Mouse (Mus musculus): Measurements from ENCODE around the gene Atoh1.

Gene Atoh1

DNA sequence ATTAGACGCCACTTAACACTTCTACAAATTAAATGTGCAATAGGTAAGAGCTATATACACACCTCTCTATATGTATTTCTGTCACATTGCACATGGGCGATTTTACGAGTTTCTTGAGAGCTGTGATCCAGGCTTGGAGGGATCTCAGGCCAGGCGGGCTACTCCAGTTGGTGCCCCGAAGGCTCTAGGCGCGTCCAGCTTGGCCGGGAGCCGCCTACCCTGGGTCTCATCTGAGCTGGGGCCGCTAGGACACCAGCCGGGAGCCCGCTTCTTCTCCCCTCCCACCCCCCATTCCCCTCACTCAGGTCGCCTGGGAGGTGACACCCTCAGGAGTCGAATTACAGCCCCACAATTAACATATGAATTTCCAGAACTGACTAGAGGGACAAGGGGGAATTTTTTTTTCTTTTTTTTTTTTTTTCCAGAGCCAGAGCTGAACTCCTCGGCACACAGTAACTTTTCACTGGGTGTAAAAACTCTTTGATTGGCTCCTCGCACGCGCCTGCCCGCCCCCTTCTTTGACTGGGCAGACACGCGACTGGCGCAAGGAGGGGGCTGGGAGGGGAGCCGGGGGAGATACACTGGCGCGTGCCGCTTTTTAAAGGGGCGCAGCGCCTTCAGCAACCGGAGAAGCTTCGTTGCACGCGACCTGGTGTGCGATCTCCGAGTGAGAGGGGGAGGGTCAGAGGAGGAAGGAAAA, at the start of gene Atoh1:
Gene Atoh1 (plus strand): TSS at position 627 of the 700 bp plus-strand sequence.
- DNase-seq = no peak

DNA sequence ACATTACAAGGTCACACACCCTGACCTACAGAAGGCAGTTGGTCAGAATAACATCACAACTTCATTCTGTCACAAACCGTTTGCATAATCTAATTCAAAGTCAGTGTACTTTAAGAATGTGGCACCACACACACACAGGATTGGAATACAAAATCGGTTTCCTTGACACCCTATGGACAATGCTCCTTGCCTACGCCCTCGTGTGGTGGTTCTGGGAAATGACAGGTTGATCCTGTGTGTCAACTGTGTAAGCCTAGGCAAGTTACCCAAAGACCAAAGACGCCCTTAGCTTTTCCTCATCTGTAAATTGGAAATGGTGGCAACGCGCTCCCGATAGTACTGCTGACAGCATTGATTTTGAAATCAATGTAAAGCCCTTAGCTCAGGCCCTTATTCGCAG, 45.0 kb upstream of the Atoh1 start:
- DNase-seq = no peak

DNA sequence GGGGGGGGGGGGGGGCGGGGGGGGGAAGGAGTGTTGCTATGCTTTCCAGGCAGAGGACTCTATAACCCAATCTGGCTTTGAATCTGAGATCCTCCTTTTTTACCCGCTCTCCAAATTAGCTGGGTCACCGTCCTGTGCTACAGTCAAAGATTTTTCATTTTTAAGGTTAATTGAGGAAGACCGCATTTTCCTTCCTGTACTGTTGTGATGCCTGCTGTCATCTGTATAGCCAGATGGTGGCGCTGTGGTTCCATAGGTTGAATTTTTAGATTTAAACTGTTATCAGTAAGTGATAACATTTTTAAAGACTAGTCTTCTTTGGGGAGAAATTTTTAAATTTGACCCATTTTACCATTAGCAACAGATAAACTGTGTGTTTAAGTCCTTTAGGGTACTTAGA, 44.0 kb upstream of the Atoh1 start:
- DNase-seq = no peak

DNA sequence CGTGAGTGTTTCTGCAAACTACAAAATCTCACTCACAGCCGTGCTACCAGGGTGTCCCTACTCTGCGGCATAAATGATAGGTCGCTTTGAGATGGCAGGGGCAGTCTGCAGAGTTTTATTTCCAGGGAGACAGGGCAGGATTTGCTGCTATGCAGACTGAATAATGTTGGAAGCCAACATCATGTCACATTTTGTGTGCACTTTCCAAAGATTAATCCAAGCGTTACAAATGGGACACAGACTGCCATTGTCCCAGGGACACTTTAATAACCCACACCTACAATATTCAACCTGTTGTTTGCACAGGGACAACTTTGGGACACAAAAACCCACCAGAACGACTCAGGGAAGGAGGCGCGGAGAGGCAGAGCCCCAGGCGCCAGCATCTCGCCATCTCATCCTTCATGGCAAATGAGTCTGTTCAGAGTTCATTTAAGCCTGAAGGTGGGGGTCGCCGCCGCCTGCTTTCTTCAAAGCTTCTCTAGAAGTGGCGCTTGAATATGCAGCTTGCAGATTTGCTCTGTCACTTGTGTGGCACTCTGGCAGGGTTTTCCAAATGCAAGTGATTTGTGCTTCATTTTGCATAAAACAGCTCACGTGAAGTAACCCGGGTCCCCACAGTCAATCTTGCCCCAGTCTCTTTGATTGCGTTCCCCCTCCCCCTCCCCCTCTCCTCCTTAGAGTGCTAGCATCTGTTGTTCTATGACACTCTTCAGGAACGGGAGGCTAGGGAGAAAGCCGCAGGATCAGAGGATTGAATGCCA, 40.6 kb upstream of the Atoh1 start:
- DNase-seq = no peak

DNA sequence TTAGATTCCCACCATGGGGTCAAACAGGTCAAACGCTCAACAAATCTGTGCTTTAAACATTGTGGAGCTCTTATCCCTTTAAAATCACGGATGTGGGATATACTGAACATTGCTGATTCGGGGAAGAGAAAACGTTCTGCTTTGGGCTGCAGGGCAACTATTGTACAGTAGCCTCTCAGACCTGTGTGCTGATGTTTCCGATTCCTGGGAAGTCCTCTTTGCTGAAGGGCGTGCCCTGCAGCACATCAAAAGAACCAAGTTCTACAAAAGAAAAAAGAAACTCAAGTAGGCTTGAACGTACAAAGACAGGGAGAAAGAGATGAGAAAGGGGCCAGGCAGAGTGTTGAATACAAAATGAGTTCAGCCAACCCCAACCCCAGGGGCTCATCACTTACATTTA, 34.2 kb upstream of the Atoh1 start:
- no peak for DNase-seq

DNA sequence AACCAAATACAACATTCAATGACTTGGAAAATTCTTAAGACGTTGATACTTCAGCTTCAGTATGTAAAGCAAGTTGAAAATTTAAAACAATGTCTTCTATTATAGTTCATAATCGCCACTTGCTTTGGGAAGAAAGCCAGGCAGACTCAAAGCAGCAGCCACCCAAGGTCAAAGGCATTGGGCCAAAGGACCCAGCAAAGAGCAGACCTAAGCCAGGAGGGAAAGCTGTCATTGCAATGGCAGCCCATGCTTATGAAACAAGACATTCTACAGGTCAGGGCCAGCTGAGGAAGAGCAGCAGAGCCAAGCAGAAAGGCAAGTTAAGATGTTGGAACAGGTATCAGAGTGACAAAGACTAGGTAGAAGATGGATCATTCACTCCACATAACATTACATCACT, 25.3 kb upstream of the Atoh1 start:
- DNase-seq = no peak

DNA sequence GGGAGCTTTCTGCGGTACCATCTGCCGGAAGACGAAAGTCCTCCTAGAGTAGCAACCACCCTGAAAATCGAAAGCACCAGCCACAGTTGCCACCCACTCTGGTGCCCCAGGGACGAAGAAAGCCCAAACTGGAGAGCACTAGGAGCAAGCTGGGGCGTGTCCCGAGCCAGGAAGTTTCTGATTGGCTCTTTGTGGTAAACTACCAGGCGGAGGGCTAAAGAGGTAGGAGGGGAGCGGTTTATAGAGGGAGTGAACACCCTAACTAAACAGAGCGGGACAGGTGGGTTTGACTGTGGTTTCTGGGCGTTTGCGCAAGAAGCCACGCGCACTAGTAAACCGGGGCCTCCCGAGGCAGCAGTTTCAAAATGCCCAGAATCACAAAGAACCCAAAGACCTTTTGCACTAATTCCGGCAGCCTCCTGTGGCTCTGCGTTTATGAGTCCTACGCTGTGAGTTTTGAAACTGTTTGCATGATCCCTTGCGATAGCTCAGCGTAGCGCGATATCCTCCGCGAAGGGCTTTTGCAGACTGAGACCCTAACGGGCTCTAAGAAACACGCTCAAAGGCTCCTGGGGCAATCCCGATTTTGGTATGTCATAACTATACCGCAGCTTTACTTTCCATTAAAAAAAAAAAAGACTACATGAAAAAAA, 1.0 kb upstream of the Atoh1 start:
- no peak for DNase-seq

DNA sequence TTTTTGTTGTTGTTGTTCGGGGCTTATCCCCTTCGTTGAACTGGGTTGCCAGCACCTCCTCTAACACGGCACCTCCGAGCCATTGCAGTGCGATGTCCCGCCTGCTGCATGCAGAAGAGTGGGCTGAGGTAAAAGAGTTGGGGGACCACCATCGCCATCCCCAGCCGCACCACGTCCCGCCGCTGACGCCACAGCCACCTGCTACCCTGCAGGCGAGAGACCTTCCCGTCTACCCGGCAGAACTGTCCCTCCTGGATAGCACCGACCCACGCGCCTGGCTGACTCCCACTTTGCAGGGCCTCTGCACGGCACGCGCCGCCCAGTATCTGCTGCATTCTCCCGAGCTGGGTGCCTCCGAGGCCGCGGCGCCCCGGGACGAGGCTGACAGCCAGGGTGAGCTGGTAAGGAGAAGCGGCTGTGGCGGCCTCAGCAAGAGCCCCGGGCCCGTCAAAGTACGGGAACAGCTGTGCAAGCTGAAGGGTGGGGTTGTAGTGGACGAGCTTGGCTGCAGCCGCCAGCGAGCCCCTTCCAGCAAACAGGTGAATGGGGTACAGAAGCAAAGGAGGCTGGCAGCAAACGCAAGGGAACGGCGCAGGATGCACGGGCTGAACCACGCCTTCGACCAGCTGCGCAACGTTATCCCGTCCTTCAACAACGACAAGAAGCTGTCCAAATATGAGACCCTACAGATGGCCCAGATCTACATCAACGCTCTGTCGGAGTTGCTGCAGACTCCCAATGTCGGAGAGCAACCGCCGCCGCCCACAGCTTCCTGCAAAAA, 496 bp downstream of the Atoh1 start:
- DNase-seq = no peak

DNA sequence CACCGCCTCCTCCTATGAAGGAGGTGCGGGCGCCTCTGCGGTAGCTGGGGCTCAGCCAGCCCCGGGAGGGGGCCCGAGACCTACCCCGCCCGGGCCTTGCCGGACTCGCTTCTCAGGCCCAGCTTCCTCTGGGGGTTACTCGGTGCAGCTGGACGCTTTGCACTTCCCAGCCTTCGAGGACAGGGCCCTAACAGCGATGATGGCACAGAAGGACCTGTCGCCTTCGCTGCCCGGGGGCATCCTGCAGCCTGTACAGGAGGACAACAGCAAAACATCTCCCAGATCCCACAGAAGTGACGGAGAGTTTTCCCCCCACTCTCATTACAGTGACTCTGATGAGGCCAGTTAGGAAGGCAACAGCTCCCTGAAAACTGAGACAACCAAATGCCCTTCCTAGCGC, 1.1 kb downstream of the Atoh1 start:
- DNase-seq = no peak

DNA sequence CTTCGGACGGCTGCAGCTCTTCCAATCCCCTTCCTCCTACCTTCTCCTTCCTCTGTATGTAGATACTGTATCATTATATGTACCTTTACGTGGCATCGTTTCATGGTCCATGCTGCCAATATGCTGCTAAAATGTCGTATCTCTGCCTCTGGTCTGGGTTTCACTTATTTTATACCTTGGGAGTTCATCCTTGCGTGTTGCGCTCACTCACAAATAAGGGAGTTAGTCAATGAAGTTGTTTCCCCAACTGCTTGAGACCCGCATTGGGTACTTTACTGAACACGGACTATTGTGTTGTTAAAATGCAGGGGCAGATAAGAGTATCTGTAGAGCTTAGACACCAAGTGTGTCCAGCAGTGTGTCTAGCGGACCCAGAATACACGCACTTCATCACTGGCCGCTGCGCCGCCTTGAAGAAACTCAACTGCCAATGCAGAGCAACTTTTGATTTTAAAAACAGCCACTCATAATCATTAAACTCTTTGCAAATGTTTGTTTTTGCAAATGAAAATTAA, 1.6 kb downstream of the Atoh1 start:
- DNase-seq = no peak

DNA sequence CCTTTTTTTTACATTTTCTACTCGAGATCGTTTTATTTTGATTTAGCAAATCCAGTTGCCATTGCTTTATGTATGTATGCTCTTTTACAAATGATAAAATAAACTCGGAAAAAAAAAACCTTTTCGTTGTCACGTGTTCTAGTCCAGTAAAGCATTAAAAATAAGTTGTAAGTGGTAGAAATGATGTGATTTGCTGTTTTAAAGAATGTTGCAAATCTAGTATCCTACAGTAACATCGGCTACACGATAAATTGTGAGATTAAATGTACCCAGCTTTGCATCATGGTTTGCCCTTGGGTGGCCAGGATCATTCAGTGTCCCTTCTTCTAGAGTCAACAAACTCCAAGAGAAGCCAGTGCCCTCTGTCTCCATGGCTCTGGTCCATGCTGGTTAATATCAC, 2.2 kb downstream of the Atoh1 start:
- no peak for DNase-seq

DNA sequence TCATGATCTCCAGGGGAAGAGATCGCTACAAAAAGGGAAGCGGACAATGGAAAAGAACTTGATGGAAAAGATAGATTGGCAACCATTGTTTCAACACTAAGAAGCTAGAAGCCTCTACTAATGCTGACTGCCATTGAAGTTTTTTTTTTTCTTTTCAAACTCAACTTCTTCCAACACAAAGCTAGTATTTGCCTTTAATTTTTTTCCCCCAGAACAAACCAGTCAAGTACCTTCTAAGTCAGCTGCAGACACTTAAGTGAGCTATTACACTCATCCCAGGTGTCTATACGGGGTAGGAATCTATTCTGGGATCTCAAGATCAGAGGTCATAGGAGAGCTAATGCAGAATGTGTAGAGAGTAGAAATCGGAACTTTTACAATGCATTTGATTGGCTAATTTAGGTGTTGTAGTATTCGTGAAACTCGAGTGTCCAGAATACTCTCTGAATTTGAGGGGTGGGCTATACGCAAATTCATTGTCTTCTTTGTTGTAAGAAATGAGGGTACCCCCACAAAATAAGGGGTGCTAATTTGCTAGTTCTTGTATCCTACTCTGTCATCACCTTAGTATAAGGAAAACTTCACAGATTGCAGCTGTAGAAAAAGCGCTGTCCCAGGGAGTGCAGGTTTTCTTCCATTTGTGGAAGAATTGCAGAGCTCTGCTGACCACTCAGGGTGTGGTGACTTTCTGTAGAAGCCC, 2.8 kb downstream of the Atoh1 start:
- no peak for DNase-seq

DNA sequence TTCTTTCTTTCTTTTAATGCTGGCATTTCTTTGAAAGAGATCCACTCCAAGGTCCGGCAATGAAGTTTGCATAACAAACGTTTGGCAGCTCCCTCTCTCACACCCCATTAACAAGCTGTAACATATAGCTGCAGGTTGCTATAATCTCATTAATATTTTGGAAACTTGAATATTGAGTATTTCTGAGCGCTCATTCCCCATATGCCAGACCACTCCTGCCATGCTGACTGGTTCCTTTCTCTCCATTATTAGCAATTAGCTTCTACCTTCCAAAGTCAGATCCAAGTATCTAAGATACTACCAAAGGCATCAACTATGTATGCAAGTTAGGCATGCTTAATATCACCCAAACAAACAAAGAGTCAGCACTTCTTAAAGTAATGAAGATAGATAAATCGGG, 4.4 kb downstream of the Atoh1 start:
- DNase-seq = no peak

DNA sequence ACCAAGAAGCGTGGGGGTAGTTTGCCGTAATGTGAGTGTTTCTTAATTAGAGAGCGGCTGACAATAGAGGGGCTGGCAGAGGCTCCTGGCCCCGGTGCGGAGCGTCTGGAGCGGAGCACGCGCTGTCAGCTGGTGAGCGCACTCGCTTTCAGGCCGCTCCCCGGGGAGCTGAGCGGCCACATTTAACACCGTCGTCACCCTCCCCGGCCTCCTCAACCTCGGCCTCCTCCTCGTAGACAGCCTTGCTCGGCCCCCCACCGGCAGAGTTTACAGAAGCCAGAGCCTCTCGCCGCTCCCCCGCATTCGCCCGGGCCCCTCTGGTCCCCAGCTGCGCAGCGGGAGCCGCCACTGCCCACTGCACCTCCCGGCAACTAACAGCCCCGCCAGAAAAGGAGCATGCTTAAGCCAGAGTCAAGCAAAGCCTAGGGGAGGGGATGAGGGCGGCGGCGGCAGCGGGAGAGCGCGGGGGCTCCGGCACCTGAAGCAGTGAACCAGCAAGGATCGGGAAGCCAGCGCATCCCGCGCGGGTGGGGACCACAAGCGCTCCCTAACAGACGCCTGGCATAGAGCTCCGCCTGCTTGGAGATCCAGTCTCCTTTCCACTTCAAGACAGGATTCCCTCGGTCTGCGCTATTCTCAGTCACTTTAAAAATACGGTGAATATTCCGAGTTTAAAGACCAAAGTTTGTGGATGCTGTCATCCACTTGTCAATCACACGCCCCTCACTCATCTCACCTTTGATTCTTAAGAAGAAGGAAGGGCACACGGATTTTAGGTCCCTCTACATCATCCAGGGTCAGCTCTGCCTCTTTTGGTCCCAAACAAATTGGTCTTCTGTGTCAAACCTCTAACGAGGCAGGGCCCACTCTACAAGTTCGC, 5.8 kb downstream of the Atoh1 start:
- DNase-seq = peak; percentile 4

DNA sequence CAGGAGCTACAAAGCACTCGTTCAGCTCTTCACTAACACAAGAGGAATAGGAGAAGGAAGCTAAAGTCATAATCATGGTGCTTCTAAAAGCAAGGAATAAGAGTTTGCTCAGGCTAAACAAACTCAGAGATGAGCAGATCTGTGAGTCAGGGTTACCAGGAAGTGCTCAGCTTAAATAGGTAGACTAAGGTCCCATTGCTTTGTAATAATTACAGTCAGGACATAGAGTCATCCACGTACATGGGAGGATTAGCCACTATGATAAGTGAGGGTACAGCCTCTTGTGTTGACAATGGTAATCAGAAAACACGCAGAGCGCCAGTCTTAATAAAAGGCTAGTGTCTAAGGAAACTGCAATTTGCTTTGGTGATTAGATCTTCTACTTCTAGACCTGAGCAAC, 7.4 kb downstream of the Atoh1 start:
- no peak for DNase-seq

DNA sequence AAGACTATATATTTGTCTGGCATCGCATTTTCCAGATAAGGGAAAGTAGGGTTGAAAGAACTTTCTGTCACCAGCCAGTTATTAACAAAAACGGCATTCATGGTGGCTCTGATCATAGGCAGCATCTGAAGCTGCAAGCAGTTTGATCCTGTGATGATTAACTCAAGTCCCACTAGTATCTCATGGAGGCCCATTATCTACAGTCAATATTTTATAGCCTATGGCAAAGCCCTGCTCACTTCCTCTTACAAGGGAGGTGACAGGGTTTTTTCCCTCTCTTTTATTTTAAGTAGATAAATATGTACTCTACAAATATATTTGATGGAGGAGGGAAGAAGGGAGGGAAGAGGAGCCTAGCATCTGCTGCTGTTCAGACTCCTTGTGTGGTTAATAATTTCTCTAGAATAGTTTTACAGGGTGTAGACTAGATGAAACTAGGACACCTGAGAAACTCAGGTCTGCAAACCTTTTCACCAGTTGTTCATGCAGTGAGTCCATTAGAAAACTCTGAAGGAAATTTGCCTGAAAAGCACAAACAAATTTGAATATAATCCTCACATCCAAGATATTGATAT, 14.1 kb downstream of the Atoh1 start:
- no peak for DNase-seq

DNA sequence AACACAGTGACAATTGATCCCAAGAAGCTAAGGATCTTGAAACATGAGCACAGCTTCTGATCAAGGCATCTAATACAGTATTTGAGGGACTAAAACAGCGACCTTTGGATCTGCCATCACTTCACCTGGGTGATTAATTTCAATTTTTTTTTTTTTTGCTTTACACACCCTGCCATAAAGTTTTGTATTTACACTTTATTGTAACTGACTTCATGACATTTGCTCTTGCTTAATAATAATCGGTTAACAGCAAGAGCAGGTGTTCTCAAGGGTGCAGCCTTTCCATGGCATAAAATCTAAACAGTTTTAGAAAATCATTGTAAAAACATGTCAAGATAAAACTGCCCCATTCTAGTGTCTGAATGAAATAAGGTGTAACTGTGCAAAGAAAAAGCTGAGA, 25.6 kb downstream of the Atoh1 start:
- no peak for DNase-seq

DNA sequence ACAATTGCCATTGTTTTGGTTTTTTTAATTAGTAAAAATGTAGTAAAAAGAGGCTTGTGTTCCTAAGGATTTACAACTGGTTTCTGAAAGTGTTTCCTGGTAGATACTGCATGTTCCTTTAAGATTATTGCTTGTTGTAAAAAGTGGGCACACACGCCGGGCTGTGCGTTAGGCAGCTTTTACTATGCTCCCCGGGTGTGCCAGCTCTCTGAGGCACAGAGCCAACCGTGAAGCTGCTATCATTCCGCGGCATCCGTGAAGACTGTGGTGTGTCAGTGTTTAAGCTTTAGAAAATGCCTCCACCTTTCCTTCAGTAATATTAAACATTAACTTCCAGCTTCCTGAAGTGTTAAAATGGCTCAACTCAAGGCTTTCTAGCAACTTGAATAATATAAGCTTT, 35.0 kb downstream of the Atoh1 start:
- DNase-seq = no peak

DNA sequence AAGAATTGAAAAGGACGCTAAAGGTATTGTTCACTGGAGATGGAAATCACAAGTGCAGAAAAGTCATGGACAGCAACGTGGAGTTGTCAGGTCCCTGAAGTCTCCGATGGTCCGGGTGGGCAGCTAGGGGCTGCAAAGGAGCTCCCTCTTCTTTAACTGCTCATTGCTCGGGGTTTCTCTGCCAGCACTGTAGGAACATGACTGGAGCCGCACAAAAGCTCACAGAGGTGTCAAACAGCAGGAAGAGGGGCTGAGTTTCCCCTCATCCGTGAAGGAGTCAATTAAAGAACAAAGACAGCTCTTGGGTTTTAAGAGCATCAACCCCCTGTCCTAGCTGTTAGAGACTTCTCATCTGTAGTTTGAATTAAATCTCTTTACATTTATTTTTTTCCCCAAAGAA, 44.5 kb downstream of the Atoh1 start:
- DNase-seq = no peak

All from cerebellum, adult 11-12 months (tissue).